Comparison of ENCODE assay signal across 15 mouse cellular contexts in the genomic region with DNA sequence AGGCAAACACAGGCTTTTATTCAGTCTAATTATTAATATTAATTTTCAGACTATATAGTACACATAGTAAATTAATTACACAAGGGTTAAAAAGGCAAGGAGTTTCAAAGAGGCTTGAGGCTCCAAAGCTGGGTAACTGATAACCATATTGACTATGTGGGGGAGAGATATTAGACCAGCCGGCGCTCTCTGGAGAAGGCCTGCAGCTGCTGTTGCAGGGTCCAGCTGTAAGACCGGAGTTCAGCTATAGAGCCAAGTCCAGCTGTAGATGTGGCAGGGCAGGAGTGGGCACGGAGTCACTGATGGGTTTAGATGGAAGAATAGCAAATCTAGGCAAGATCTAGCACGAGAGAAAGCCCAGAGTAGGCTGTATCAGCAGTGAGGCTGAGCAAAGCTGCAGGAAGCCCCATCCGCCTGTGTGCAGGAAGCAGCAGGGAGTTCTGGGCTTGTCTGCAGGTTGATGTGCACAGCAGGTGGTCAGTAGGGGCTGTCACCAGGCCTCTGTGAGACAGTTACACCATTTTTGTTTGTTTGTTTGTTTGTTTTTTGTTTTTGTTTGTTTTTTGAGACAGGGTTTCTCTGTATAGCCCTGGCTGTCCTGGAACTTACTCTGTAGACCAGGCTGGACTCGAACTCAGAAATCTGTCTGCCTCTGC. TPM values are rescaled to one million over a fixed set of nuclear protein-coding genes. Genes with fewer than 3 reads are reported as not detected.
DNase-seq lines count a peak whose midpoint lies in the region; ATAC-seq and TF ChIP-seq lines count a peak whose summit lies in the region.
"Had no signal": no experiment of that assay in that cellular context is flagged by ENCODE, and none has a peak within 500 bp of the region (broad histone marks: within the 10 kb centered on the region; RNA-seq: fewer than 3 reads in every experiment).

No protein-coding gene starts in this region.

- H3K4me3 ChIP-seq in heart, embryonic 10.5 days: no peak overlapping the region
- no peak overlapping the region for H3K4me3 ChIP-seq in liver, embryonic 11.5 days (ENCODE audit: low read depth, low read length)
- no peak overlapping the region for H3K4me3 ChIP-seq in embryonic facial prominence, embryonic 11.5 days (ENCODE audit: low read depth, low read length)
- no peak overlapping the region for H3K4me3 ChIP-seq in liver, embryonic 14.5 days (ENCODE audit: insufficient read depth in 1 of 2, low read depth in 2 of 2, low read length in 2 of 2)
- no peak overlapping the region for H3K4me3 ChIP-seq in forebrain, postnatal 0 days (ENCODE audit: low read depth, low read length)
- H3K4me3 ChIP-seq: layer of hippocampus, adult 2 months had no signal

- peak; percentile 80 for ATAC-seq in liver, embryonic 11.5 days (replicated peaks; ENCODE audit: low FRiP score)
- ATAC-seq in embryonic facial prominence, embryonic 11.5 days (replicated peaks; ENCODE audit: insufficient number of reproducible peaks, low FRiP score, low TSS enrichment, low read depth): no peak
- ATAC-seq in liver, embryonic 14.5 days (ENCODE audit: insufficient read depth): no peak
- no peak for ATAC-seq in forebrain, postnatal 0 days

- H3K27ac ChIP-seq in heart, embryonic 10.5 days: peak overlapping the region; percentile 91
- H3K27ac ChIP-seq in liver, embryonic 11.5 days (ENCODE audit: low read depth, low read length): no peak overlapping the region; the same call in 1 of the 2 replicates
- 0 out of 2 replicates have a peak overlapping the region, but pooled peaks have one; percentile 47 for H3K27ac ChIP-seq in embryonic facial prominence, embryonic 11.5 days (replicated peaks; ENCODE audit: low read depth, low read length)
- no peak overlapping the region for H3K27ac ChIP-seq in liver, embryonic 14.5 days
- no peak overlapping the region for H3K27ac ChIP-seq in forebrain, postnatal 0 days (ENCODE audit: low read depth, low read length)
- H3K27ac ChIP-seq: hindbrain, embryonic 14.5 days; layer of hippocampus, adult 2 months had no signal

- H3K4me2 ChIP-seq in liver, embryonic 11.5 days: peak overlapping the region; percentile 34
- H3K4me2 ChIP-seq in embryonic facial prominence, embryonic 11.5 days (ENCODE audit: low read depth, low read length): no peak overlapping the region
- H3K4me2 ChIP-seq in liver, embryonic 14.5 days (ENCODE audit: low read depth): peak overlapping the region; percentile 8; the same call in 1 of the 2 replicates
- no peak overlapping the region for H3K4me2 ChIP-seq in forebrain, postnatal 0 days (ENCODE audit: low read depth)
- H3K4me2 ChIP-seq: hindbrain, embryonic 14.5 days had no signal

- intact Hi-C loops in heart, postnatal 14 days (cut with DNase I): no loop called here

- DNase-seq in heart, embryonic 10.5 days (ENCODE audit: low spot score): no peak
- no peak for DNase-seq in heart, postnatal 14 days
- DNase-seq in liver, embryonic 11.5 days (ENCODE audit: low spot score): no peak
- DNase-seq in liver: no peak
- DNase-seq in embryonic facial prominence, embryonic 11.5 days (ENCODE audit: low spot score): no peak
- no peak for DNase-seq in liver, embryonic 14.5 days (ENCODE audit: low read depth in 3 of 3, low spot score in 3 of 3)
- DNase-seq in forebrain, postnatal 0 days: no peak
- no peak for DNase-seq in ovary, postnatal 14 days (ENCODE audit: low spot score)
- DNase-seq: cerebellum, postnatal 14 days; heart, adult 18-20 months had no signal

- peaks cover 6% of the 10 kb centered on the region; the same call in 1 of the 2 replicates for H3K27me3 ChIP-seq in heart, embryonic 10.5 days (ENCODE audit: insufficient read depth, poor library complexity, severe bottlenecking)
- H3K27me3 ChIP-seq in liver, embryonic 11.5 days (replicated peaks; ENCODE audit: control insufficient read depth, insufficient read depth, low read length): peaks cover 32% of the 10 kb centered on the region
- H3K27me3 ChIP-seq in embryonic facial prominence, embryonic 11.5 days (ENCODE audit: control insufficient read depth, insufficient read depth, low read length): no peaks in the 10 kb centered on the region
- H3K27me3 ChIP-seq in liver, embryonic 14.5 days (ENCODE audit: control insufficient read depth, insufficient read depth, low read length): peaks cover 33% of the 10 kb centered on the region
- peaks cover 24% of the 10 kb centered on the region for H3K27me3 ChIP-seq in forebrain, postnatal 0 days (ENCODE audit: insufficient read depth, low read length)

- no peak for TF ChIP-seq CTCF in liver, embryonic 14.5 days (IDR thresholded peaks at IDR 0.05; ENCODE audit: low read depth)
- no peak for TF ChIP-seq CTCF in forebrain, postnatal 0 days (IDR thresholded peaks at IDR 0.05; ENCODE audit: low read depth)

- H3K9ac ChIP-seq in liver, embryonic 11.5 days (ENCODE audit: low read depth, low read length): no peak overlapping the region
- H3K9ac ChIP-seq in embryonic facial prominence, embryonic 11.5 days (replicated peaks; ENCODE audit: low read length): no peak overlapping the region
- H3K9ac ChIP-seq in liver, embryonic 14.5 days (replicated peaks): no peak overlapping the region
- no peak overlapping the region for H3K9ac ChIP-seq in forebrain, postnatal 0 days
- H3K9ac ChIP-seq: hindbrain, embryonic 14.5 days had no signal

- no peaks in the 10 kb centered on the region for H3K36me3 ChIP-seq in heart, embryonic 10.5 days
- H3K36me3 ChIP-seq in liver, embryonic 11.5 days (ENCODE audit: control insufficient read depth, insufficient read depth, low read length): no peaks in the 10 kb centered on the region
- no peaks in the 10 kb centered on the region for H3K36me3 ChIP-seq in embryonic facial prominence, embryonic 11.5 days (replicated peaks; ENCODE audit: control insufficient read depth, insufficient read depth, low read depth, low read length)
- H3K36me3 ChIP-seq in liver, embryonic 14.5 days (replicated peaks; ENCODE audit: control insufficient read depth, insufficient read depth, low read depth): no peaks in the 10 kb centered on the region
- H3K36me3 ChIP-seq in forebrain, postnatal 0 days (ENCODE audit: insufficient read depth): no peaks in the 10 kb centered on the region
- H3K36me3 ChIP-seq: G1E had no signal

- no peaks in the 10 kb centered on the region for H3K9me3 ChIP-seq in heart, embryonic 10.5 days
- no peaks in the 10 kb centered on the region for H3K9me3 ChIP-seq in liver, embryonic 11.5 days (ENCODE audit: control insufficient read depth, low read length)
- H3K9me3 ChIP-seq in embryonic facial prominence, embryonic 11.5 days (replicated peaks; ENCODE audit: control insufficient read depth, low read length): no peaks in the 10 kb centered on the region
- no peaks in the 10 kb centered on the region for H3K9me3 ChIP-seq in liver, embryonic 14.5 days (ENCODE audit: control insufficient read depth, low read length)
- H3K9me3 ChIP-seq in forebrain, postnatal 0 days (ENCODE audit: low read length): no peaks in the 10 kb centered on the region
- H3K9me3 ChIP-seq: G1E had no signal

- TF ChIP-seq EP300 in liver, embryonic 14.5 days (IDR thresholded peaks at IDR 0.05; ENCODE audit: low read depth): peak; percentile 46

- WGBS in heart, embryonic 10.5 days: 43% methylated on average over 7 of the region's 7 CpGs
- 32% methylated on average over 7 of the region's 7 CpGs for WGBS in liver, embryonic 11.5 days
- WGBS in embryonic facial prominence, embryonic 11.5 days: 59% methylated on average over 7 of the region's 7 CpGs
- WGBS in liver, embryonic 14.5 days (ENCODE audit: insufficient replicate concordance): 22% methylated on average over 7 of the region's 7 CpGs
- WGBS in forebrain, postnatal 0 days: 72% methylated on average over 7 of the region's 7 CpGs

- peaks cover 54% of the 10 kb centered on the region for H3K4me1 ChIP-seq in heart, embryonic 10.5 days
- H3K4me1 ChIP-seq in liver, embryonic 11.5 days (replicated peaks; ENCODE audit: control insufficient read depth, insufficient read depth, low read length): peaks cover 35% of the 10 kb centered on the region
- peaks cover 3% of the 10 kb centered on the region for H3K4me1 ChIP-seq in embryonic facial prominence, embryonic 11.5 days (ENCODE audit: control insufficient read depth, insufficient read depth, low read length)
- peaks cover 3 to 17% of the 10 kb centered on the region in 2 experiments; a peak in 2 of 4 replicates for H3K4me1 ChIP-seq in liver, embryonic 14.5 days (replicated peaks; ENCODE audit: control insufficient read depth in 2 of 2, insufficient read depth in 2 of 2, low read length in 1 of 2)
- H3K4me1 ChIP-seq in forebrain, postnatal 0 days (ENCODE audit: insufficient read depth): no peaks in the 10 kb centered on the region

RNA-seq across cellular contexts. Expression of a gene that starts 3.4 kb away (rescaled TPM):
- polyA plus RNA-seq in heart, embryonic 10.5 days (2016; fragmentation: Nextera tagmentation; extraction: Ambion mirVana): 14.0 and 29.3 TPM in 2 replicates
- 1 to 10 TPM in 1 of 2 experiments, under 1 TPM in 1; 0.78 to 1.0 TPM for total RNA-seq in heart, postnatal 14 days (2021)
- 9.8 and 11.2 TPM in 2 replicates for polyA plus RNA-seq in liver, embryonic 11.5 days (2014; fragmentation: Nextera tagmentation; extraction: Ambion mirVana)
- polyA plus RNA-seq in embryonic facial prominence, embryonic 11.5 days (2014; fragmentation: Nextera tagmentation; extraction: Ambion mirVana): 53.8 and 57.5 TPM in 2 replicates
- polyA plus RNA-seq in liver, embryonic 14.5 days (2012; rRNA removed): 1.4 TPM in 2 replicates
- polyA plus RNA-seq in liver, embryonic 14.5 days (2014; fragmentation: Nextera tagmentation; extraction: Ambion mirVana): 1.1 and 1.5 TPM in 2 replicates
- 7.2 and 13.1 TPM in 2 replicates for total RNA-seq in forebrain, postnatal 0 days (2014; rRNA removed)
- polyA plus RNA-seq in forebrain, postnatal 0 days (2015; fragmentation: Nextera tagmentation; extraction: Ambion mirVana): 4.4 and 5.5 TPM in 2 replicates
- polyA plus RNA-seq: G1E had no signal

RNA-seq across cellular contexts. Expression of a gene that starts 23.9 kb away (rescaled TPM):
- polyA plus RNA-seq in heart, embryonic 10.5 days (2016; fragmentation: Nextera tagmentation; extraction: Ambion mirVana): 2.7 and 4.1 TPM in 2 replicates
- total RNA-seq in heart, postnatal 14 days (2021): 1 to 10 TPM in 1 of 2 experiments, not detected in 1; 2.8 TPM
- polyA plus RNA-seq in liver, embryonic 11.5 days (2014; fragmentation: Nextera tagmentation; extraction: Ambion mirVana): not detected in 2 replicates
- polyA plus RNA-seq in embryonic facial prominence, embryonic 11.5 days (2014; fragmentation: Nextera tagmentation; extraction: Ambion mirVana): 3.3 TPM in 1 of 2 replicates, not detected in the other
- 0.06 TPM in 1 of 2 replicates, not detected in the other for polyA plus RNA-seq in liver, embryonic 14.5 days (2012; rRNA removed)
- 1.2 TPM in 1 of 2 replicates, not detected in the other for polyA plus RNA-seq in liver, embryonic 14.5 days (2014; fragmentation: Nextera tagmentation; extraction: Ambion mirVana)
- total RNA-seq in forebrain, postnatal 0 days (2014; rRNA removed): 0.33 TPM in 1 of 2 replicates, not detected in the other
- 2.1 and 4.9 TPM in 2 replicates for polyA plus RNA-seq in forebrain, postnatal 0 days (2015; fragmentation: Nextera tagmentation; extraction: Ambion mirVana)
- total RNA-seq: G1E; heart, adult 18-20 months; layer of hippocampus, adult 2 months; left cerebral cortex, postnatal 10 days had no signal
- polyA plus RNA-seq: brain, embryonic 14.5 days had no signal

RNA-seq across cellular contexts. Expression of a gene that starts 48.6 kb away (rescaled TPM):
- 27.1 and 27.4 TPM in 2 replicates for polyA plus RNA-seq in heart, embryonic 10.5 days (2016; fragmentation: Nextera tagmentation; extraction: Ambion mirVana)
- 10 to 100 TPM; 28.5 to 31.1 TPM for total RNA-seq in heart, postnatal 14 days (2021)
- 26.6 and 29.1 TPM in 2 replicates for polyA plus RNA-seq in liver, embryonic 11.5 days (2014; fragmentation: Nextera tagmentation; extraction: Ambion mirVana)
- 37.3 and 38.6 TPM in 2 replicates for polyA plus RNA-seq in embryonic facial prominence, embryonic 11.5 days (2014; fragmentation: Nextera tagmentation; extraction: Ambion mirVana)
- 6.7 and 10.8 TPM in 2 replicates for polyA plus RNA-seq in liver, embryonic 14.5 days (2012; rRNA removed)
- 10.5 and 11.9 TPM in 2 replicates for polyA plus RNA-seq in liver, embryonic 14.5 days (2014; fragmentation: Nextera tagmentation; extraction: Ambion mirVana)
- total RNA-seq in forebrain, postnatal 0 days (2014; rRNA removed): 88.6 TPM in 2 replicates
- 59.4 and 61.0 TPM in 2 replicates for polyA plus RNA-seq in forebrain, postnatal 0 days (2015; fragmentation: Nextera tagmentation; extraction: Ambion mirVana)

Comparison
In these comparisons a context has a peak if more than half of its experiments do, and no peak if none do; other contexts are left out.
1. H3K27ac ChIP-seq: peak in heart, embryonic 10.5 days (single experiment) and embryonic facial prominence, embryonic 11.5 days (single experiment); none in liver, embryonic 11.5 days (single experiment), liver, embryonic 14.5 days (single experiment) and forebrain, postnatal 0 days (single experiment).
2. H3K4me2 ChIP-seq: peak in liver, embryonic 11.5 days (single experiment) and liver, embryonic 14.5 days (single experiment); none in embryonic facial prominence, embryonic 11.5 days (single experiment) and forebrain, postnatal 0 days (single experiment).